Mouse (Mus musculus) ZHBTc4 (cell line): ENCODE results near the gene Chmp1a.

Source experiments
- DNase-seq: peaks from one replicate; pipeline ENCODE4 v3.0.0-alpha.2; 2011; ENCODE audit warnings: low read depth, low spot score

Gene Chmp1a

DNA sequence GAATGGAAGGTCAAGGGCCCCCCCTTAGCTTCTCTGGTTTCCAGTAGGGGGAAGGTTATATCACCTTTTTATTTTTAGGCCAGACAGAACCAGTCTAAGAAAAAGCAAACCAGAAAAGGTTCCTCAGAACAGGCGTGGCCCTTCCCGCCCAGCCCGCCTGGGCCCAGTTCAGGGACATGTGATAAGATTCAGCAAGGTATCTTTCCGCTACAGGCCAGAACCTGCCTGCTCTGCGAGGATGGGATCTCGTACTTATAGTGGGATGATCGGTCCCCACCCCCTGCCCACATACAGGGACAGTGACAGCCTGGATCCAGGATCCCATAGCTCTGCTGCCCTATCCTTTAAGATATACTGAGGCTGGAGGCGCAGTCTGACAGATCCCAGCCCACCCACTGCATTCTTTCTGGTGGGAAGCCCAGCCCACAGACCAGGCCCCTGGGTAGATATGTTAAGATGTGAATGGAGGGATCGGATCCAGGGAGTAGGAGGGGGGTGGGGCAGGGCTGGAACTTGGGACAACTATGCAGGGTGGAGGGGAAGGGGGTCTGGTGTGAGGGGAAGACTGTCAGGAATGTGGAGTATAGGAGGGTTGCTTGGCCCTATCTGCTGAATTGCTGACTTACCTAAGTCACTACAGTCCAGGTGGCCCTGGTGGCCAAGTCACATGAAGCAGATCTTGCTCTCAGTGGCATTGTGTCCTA lies 56.3 kb downstream of the Chmp1a start:
- peak; percentile 64 for DNase-seq

DNA sequence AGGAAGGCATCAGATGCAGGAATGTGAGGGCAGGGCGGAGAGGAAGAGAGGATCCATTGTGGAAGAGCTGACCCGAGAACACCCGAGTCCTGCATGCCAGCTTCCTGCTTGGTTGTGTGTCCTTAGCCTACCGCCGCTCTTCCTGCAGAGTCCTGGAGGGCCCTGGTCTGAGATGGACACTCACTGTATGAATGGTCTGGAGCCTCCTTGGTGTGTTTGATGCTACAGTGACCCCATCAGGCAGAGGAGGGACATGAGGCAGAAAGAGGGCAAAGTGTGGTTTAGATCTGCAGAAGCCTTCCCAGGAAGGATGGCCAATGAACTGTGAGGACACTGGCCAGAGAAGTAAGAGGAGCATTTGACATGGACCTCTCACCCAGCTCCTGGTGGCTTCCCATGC lies 57.4 kb downstream of the Chmp1a start:
- no peak for DNase-seq
